Mouse (Mus musculus) forebrain, embryonic 14.5 days (tissue): ENCODE results near the gene Tial1. TPM values are rescaled to one million over a fixed set of nuclear protein-coding genes. Genes with fewer than 3 reads are reported as not detected.

ENCODE experiments used
- ATAC-seq: fragments of 200-750 bp; cut with Nextera tagmentation; 2 replicates; pipeline ENCODE4 v1.8.0; 2017; ENCODE audit warnings: mild to moderate bottlenecking, moderate library complexity
- DNase-seq: peaks from one replicate; pipeline ENCODE4 v3.0.0-alpha.2; 2015; ENCODE audit warnings: low spot score
- H3K27ac ChIP-seq: fragments of 300-500 bp; sonication (generic); 2 replicates; pipeline ENCODE4 v1.5.1; 2014; ENCODE audit warnings: low read depth, mild to moderate bottlenecking, control low read depth, low read length, moderate library complexity
- H3K27me3 ChIP-seq: fragments of 300-500 bp; sonication (generic); replicated peaks from 2 replicates; pipeline ENCODE4 v1.6.1; 2014; ENCODE audit warnings: low read length, control low read depth, mixed read lengths; ENCODE audit not compliant: control insufficient read depth, insufficient read depth
- H3K36me3 ChIP-seq: fragments of 300-500 bp; sonication (generic); 2 replicates; pipeline ENCODE4 v1.6.1; 2014; ENCODE audit warnings: low read length, control low read depth; ENCODE audit not compliant: control insufficient read depth, insufficient read depth
- H3K4me1 ChIP-seq: fragments of 300-500 bp; sonication (generic); 2 replicates; pipeline ENCODE4 v1.6.1; 2014; ENCODE audit warnings: antibody characterized with exemption, low read length, control low read depth; ENCODE audit not compliant: control insufficient read depth, insufficient read depth
- H3K4me2 ChIP-seq: fragments of 300-500 bp; sonication (generic); 2 replicates; pipeline ENCODE4 v1.6.1; 2014; ENCODE audit warnings: mild to moderate bottlenecking, control low read depth, low read length
- H3K4me3 ChIP-seq: fragments of 300-500 bp; sonication (generic); 2 replicates; pipeline ENCODE4 v1.5.1; 2014; ENCODE audit warnings: low read depth, low read length, control low read depth
- H3K9ac ChIP-seq: fragments of 300-500 bp; sonication (generic); 2 replicates; pipeline ENCODE4 v1.6.1; 2014; ENCODE audit warnings: mild to moderate bottlenecking, low read length, control low read depth, moderate library complexity
- H3K9me3 ChIP-seq: fragments of 300-500 bp; sonication (generic); replicated peaks from 2 replicates; pipeline ENCODE4 v1.6.1; 2016; ENCODE audit warnings: low read length, control low read depth, mixed read lengths; ENCODE audit not compliant: control insufficient read depth
- WGBS: fragments of 180-500 bp; shearing (Covaris S2); extraction: QIAGEN DNeasy Blood & Tissue Kit; methylation state at CpG from one replicate; pipeline ENCODE4 v1.1.7; 2014; 5-methylcytosine and 5-hydroxymethylcytosine counted together
- polyA plus RNA-seq: library from polyadenylated mRNA; unstranded; fragments of >200 nt; fragmentation: Nextera tagmentation; extraction: Ambion mirVana; gene quantifications from 2 replicates; pipeline ENCODE4 v1.2.1, GENCODE M21; 2014

The Tial1 gene
- polyA plus RNA-seq, 1 experiment from 2014 or later, result 30.6 TPM

DNA sequence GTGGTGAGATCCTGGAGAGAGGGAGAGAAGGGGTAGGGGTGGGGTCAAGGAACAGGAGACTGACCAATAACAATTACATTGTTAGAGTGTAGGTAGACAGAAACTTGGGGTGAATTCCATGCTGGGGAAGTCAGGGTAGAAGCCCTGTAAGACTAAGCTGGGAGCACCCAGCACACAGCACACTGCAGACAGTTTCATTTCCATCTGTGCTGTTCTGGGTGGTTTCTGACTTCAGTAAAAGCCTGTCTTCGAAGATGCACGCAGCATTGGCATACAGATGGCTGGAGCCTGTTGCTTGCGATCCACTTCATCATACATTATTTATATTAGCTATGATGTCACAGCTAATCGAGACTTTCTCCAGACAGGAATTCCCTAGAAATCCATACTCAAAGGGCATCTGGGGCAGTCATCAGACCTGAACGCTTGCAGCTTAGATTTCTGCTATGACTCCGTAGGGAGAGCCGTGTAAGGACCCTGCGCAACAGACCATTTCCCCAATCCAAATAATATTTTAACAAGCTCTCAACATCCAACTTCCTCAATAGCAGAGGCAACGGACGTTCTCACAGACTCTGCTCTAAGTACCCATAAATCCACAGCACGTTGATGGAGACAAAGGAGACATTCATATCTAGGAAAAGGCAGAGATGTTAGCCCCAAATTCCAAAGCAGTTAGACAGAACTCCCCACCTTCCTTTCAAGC, 50.7 kb downstream of the Tial1 start:
- Histone ChIP-seq H3K4me2 (no peak overlapping the region), H3K27ac (no peak overlapping the region)

GRCm38 (mm10) chr7:128408265-128408664, 53.3 kb downstream of the Tial1 start:
- DNase-seq (no peak), ATAC-seq (no peak)
- Histone ChIP-seq H3K4me2 (no peak overlapping the region), H3K4me3 (no peak overlapping the region), H3K4me1 (no peaks in the 10 kb centered on the region), H3K27ac (no peak overlapping the region), H3K36me3 (no peaks in the 10 kb centered on the region), H3K9ac (no peak overlapping the region), H3K27me3 (no peaks in the 10 kb centered on the region), H3K9me3 (no peaks in the 10 kb centered on the region)
- 87% methylated on average over 5 of the region's 5 CpGs for WGBS

More for the DNA sequence above, 50.7 kb downstream of the Tial1 start:
- no peaks in the 10 kb centered on the region for H3K4me1 ChIP-seq
- ATAC-seq (no peak), DNase-seq (no peak)
- H3K4me3 ChIP-seq, result no peak overlapping the region
- no peak overlapping the region for H3K9ac ChIP-seq
- WGBS, result 80% methylated on average over 11 of the region's 11 CpGs
- peaks cover 5% of the 10 kb centered on the region; the same call in 1 of the 2 replicates for H3K27me3 ChIP-seq
- H3K36me3 ChIP-seq, result no peaks in the 10 kb centered on the region
- H3K9me3 ChIP-seq, result no peaks in the 10 kb centered on the region

- Histone ChIP-seq H3K27me3 (no peaks in the 10 kb centered on the region), H3K9me3 (no peaks in the 10 kb centered on the region), H3K9ac (no peak overlapping the region), H3K27ac (no peak overlapping the region), H3K4me2 (no peak overlapping the region), H3K4me3 (no peak overlapping the region), H3K36me3 (no peaks in the 10 kb centered on the region), H3K4me1 (no peaks in the 10 kb centered on the region)
- 84% methylated on average over 6 of the region's 6 CpGs for WGBS
- ATAC-seq (no peak), DNase-seq (no peak)
Observed at GRCm38 (mm10) chr7:128403988-128404387, 57.5 kb downstream of the Tial1 start.

- Histone ChIP-seq H3K4me1 (no peaks in the 10 kb centered on the region), H3K9me3 (no peaks in the 10 kb centered on the region), H3K4me2 (no peak overlapping the region), H3K27me3 (no peaks in the 10 kb centered on the region), H3K9ac (no peak overlapping the region), H3K36me3 (no peaks in the 10 kb centered on the region), H3K4me3 (no peak overlapping the region), H3K27ac (no peak overlapping the region)
- DNase-seq (no peak), ATAC-seq (no peak)
- whole genome bisulfite sequencing, result 92% methylated on average over 6 of the region's 6 CpGs
Observed at GRCm38 (mm10) chr7:128403586-128403985, 57.9 kb downstream of the Tial1 start.

- H3K36me3 ChIP-seq, result no peaks in the 10 kb centered on the region
- ATAC-seq, result no peak
- no peak overlapping the region for H3K4me2 ChIP-seq
- no peak overlapping the region for H3K27ac ChIP-seq
- no peak overlapping the region for H3K9ac ChIP-seq
- no peak for DNase-seq
- H3K27me3 ChIP-seq, result no peaks in the 10 kb centered on the region
- WGBS, result 88% methylated on average over 10 of the region's 10 CpGs
- H3K9me3 ChIP-seq, result no peaks in the 10 kb centered on the region
- H3K4me1 ChIP-seq, result no peaks in the 10 kb centered on the region
- H3K4me3 ChIP-seq, result no peak overlapping the region
Observed at GRCm38 (mm10) chr7:128403128-128403527, 58.4 kb downstream of the Tial1 start.

DNA sequence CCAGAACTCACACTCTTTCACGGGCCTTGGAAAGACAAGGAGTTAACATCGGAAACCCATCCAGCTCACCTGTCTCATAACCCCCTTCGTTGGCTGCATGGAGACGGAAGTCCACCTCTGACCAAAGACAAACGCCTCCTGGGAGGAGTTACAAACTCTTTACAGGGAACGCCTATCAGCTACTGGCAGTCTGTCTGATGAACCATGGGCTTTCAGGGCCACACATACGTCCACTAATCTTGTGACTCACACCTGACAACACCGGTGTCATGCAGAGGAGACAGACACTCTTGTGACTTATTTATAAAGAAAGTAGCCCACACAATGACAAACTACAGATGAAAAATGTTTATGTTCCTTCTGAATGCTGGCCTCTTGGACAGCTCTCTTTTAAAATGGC, 58.9 kb downstream of the Tial1 start:
- Histone ChIP-seq H3K36me3 (no peaks in the 10 kb centered on the region), H3K4me2 (no peak overlapping the region), H3K4me3 (no peak overlapping the region), H3K27ac (no peak overlapping the region), H3K4me1 (no peaks in the 10 kb centered on the region), H3K9ac (no peak overlapping the region), H3K27me3 (no peaks in the 10 kb centered on the region), H3K9me3 (no peaks in the 10 kb centered on the region)
- ATAC-seq (no peak), DNase-seq (no peak)
- WGBS, result 93% methylated on average over 8 of the region's 8 CpGs

DNA sequence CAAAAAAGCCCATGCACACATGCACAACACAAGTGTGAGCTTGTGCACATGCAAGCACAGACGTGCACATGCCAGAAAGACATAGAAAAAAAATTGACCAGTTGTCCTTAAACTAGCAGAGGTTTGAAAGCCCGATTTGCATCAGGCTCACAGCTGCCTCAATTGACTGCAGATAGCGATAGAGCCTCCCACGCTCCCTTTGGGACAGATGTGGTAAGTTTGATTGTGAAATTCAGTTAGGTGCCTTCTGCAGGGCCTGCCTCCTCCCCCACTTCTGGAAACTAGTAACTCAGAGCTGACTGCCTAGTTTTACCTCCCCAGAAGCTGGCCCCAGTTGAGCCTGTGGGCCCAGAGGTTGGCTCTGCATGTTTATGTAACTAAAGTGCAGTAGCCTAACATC, 62.9 kb downstream of the Tial1 start:
- Histone ChIP-seq H3K4me3 (no peak overlapping the region), H3K9ac (no peak overlapping the region), H3K27me3 (no peaks in the 10 kb centered on the region), H3K27ac (no peak overlapping the region), H3K36me3 (no peaks in the 10 kb centered on the region), H3K4me2 (no peak overlapping the region), H3K4me1 (no peaks in the 10 kb centered on the region), H3K9me3 (no peaks in the 10 kb centered on the region)
- WGBS, result 87% methylated on average over 4 of the region's 4 CpGs
- ATAC-seq (no peak), DNase-seq (no peak)

DNA sequence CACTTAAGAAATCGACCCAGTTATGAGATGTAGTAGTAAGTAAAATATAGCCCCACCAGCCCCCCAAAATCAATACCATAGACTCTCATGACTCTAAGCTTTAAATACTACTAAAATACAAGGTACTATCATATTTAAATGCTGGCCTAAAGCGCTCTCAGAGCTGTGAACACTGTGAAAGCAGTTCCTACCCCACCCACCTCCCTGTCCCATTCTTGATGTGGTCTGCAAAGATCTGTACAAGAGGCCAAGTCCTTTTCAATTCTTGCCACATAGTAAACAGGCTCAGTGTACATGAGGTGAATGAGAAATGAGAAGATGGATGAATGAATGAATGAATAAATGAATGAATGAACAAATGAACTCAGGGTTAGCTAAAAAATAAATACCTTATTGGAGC, 64.5 kb downstream of the Tial1 start:
- no peaks in the 10 kb centered on the region for H3K36me3 ChIP-seq
- H3K27ac ChIP-seq, result no peak overlapping the region
- 57% methylated on average over 2 of the region's 2 CpGs for WGBS
- H3K27me3 ChIP-seq, result no peaks in the 10 kb centered on the region
- DNase-seq (no peak), ATAC-seq (no peak)
- H3K4me2 ChIP-seq, result no peak overlapping the region
- H3K9ac ChIP-seq, result no peak overlapping the region
- H3K9me3 ChIP-seq, result no peaks in the 10 kb centered on the region
- H3K4me1 ChIP-seq, result no peaks in the 10 kb centered on the region
- H3K4me3 ChIP-seq, result no peak overlapping the region

- DNase-seq, result no peak
- Histone ChIP-seq H3K27ac (no peak overlapping the region), H3K4me3 (no peak overlapping the region), H3K9me3 (no peaks in the 10 kb centered on the region), H3K9ac (no peak overlapping the region), H3K36me3 (no peaks in the 10 kb centered on the region), H3K4me1 (no peaks in the 10 kb centered on the region), H3K27me3 (no peaks in the 10 kb centered on the region), H3K4me2 (no peak overlapping the region)
- 74% methylated on average over 4 of the region's 4 CpGs for WGBS
- no peak for ATAC-seq
Observed at GRCm38 (mm10) chr7:128393756-128394155, 67.8 kb downstream of the Tial1 start.
